Mouse (Mus musculus) lung, embryonic 14.5 days (tissue): Measurements from ENCODE around the gene Slc12a8. TPM values are rescaled to one million over a fixed set of nuclear protein-coding genes. Genes with fewer than 3 reads are reported as not detected.
A peak's percentile ranks its signal among the peaks of the same experiment; 100 is the strongest.

Experiments
- ATAC-seq: fragments of 200-750 bp; cut with Nextera tagmentation; 2 replicates; pipeline ENCODE4 v1.8.0; 2017; ENCODE audit warnings: mild to moderate bottlenecking, moderate TSS enrichment, moderate library complexity; ENCODE audit not compliant: insufficient read depth
- DNase-seq: peaks from one replicate; pipeline ENCODE4 v3.0.0-alpha.2; 2015
- H3K27ac ChIP-seq: fragments of 300-500 bp; sonication (generic); 2 replicates; pipeline ENCODE4 v1.5.1; 2014; ENCODE audit warnings: low read depth, mild to moderate bottlenecking, moderate library complexity
- H3K27me3 ChIP-seq: fragments of 300-500 bp; sonication (generic); 2 replicates; pipeline ENCODE4 v1.6.1; 2014; ENCODE audit warnings: low read length, control low read depth; ENCODE audit not compliant: insufficient read depth
- H3K36me3 ChIP-seq: fragments of 300-500 bp; sonication (generic); 2 replicates; pipeline ENCODE4 v1.6.1; 2014; ENCODE audit warnings: control low read depth; ENCODE audit not compliant: insufficient read depth
- H3K4me1 ChIP-seq: fragments of 300-500 bp; sonication (generic); 2 replicates; pipeline ENCODE4 v1.6.1; 2014; ENCODE audit warnings: antibody characterized with exemption, control low read depth; ENCODE audit not compliant: insufficient read depth
- H3K4me2 ChIP-seq: fragments of 300-500 bp; sonication (generic); 2 replicates; pipeline ENCODE4 v1.6.1; 2014; ENCODE audit warnings: mild to moderate bottlenecking
- H3K4me3 ChIP-seq: fragments of 300-500 bp; sonication (generic); 2 replicates; pipeline ENCODE4 v1.5.1; 2014; ENCODE audit warnings: low read depth, low read length
- H3K9ac ChIP-seq: fragments of 300-500 bp; sonication (generic); 2 replicates; pipeline ENCODE4 v1.6.1; 2014
- H3K9me3 ChIP-seq: fragments of 300-500 bp; sonication (generic); 2 replicates; pipeline ENCODE4 v1.6.1; 2016; ENCODE audit warnings: low read depth, low read length, control low read depth
- CTCF ChIP-seq: IDR thresholded peaks from 2 replicates; pipeline ENCODE4 v1.5.1; 2016; ENCODE audit warnings: antibody characterized with exemption, low read depth
- WGBS: fragments of 180-500 bp; shearing (Covaris S2); extraction: QIAGEN DNeasy Blood & Tissue Kit; methylation state at CpG from one replicate; pipeline ENCODE4 v1.1.7; 2014; 5-methylcytosine and 5-hydroxymethylcytosine counted together
- polyA plus RNA-seq: library from polyadenylated mRNA; unstranded; fragments of >200 nt; fragmentation: Nextera tagmentation; extraction: Ambion mirVana; gene quantifications from 2 replicates; pipeline ENCODE4 v1.2.1, GENCODE M21; 2014

Gene Slc12a8
- polyA plus RNA-seq, 1 experiment from 2014 or later = 1.1 TPM

- Histone ChIP-seq H3K9ac (no peak overlapping the region), H3K4me2 (no peak overlapping the region), H3K4me3 (no peak overlapping the region), H3K36me3 (no peaks in the 10 kb centered on the region), H3K9me3 (0 out of 2 replicates have a peak, but pooled peaks cover 3% of the 10 kb centered on the region), H3K27ac (no peak overlapping the region), H3K27me3 (no peaks in the 10 kb centered on the region), H3K4me1 (peaks cover 19% of the 10 kb centered on the region)
- TF ChIP-seq CTCF = no peak
- ATAC-seq (no peak), DNase-seq (no peak)
- 82% methylated on average over 5 of the region's 5 CpGs for whole genome bisulfite sequencing
Measured at GRCm38 (mm10) chr16:33677901-33678300, 160.8 kb downstream of the Slc12a8 start.

DNA sequence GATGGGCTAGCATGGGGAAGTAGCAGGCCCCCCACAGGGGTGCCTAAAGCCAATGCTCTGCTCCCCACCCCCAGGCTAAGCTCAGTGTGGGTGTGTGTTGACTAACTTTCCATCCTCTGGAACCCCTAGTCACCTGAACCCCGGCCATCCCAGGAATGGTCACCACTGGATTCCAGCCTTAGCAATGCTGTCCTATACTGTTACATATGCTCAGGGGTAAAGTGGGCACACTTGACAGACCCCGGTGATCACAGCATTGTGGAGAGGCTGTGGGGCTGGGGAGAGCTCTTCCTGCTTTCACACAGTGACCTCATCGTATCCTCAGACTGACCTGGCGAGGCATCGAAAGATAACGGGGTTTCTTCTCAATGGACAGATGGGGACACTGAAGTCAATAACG, 163.1 kb downstream of the Slc12a8 start:
- WGBS = 84% methylated on average over 7 of the region's 7 CpGs

DNA sequence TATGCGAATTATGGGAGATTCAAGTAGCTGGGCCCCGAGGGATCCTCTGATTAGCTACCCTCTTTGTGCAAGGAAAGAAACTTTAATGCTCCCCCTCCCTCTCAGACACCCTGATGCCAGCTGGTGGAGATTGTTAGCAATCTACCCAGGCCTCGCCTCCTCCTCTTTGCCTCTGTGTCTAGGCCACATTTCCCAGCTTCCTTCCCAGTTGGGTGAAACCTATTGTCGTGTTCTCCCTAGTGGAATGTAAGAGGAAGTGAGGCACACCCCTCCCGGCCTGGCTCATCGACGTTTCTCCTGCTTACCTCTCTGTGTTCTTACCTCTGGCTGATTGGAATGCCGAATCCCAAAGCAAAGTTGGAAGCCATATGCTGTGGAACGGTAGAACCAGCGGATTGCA, 163.7 kb downstream of the Slc12a8 start:
- no peak overlapping the region for H3K4me2 ChIP-seq
- ATAC-seq = no peak
- no peaks in the 10 kb centered on the region for H3K9me3 ChIP-seq
- peaks cover 16% of the 10 kb centered on the region for H3K4me1 ChIP-seq
- WGBS = 53% methylated on average over 10 of the region's 10 CpGs
- H3K4me3 ChIP-seq = no peak overlapping the region
- H3K27me3 ChIP-seq = no peaks in the 10 kb centered on the region
- TF ChIP-seq CTCF = no peak
- no peak overlapping the region for H3K27ac ChIP-seq
- no peak overlapping the region for H3K9ac ChIP-seq
- no peaks in the 10 kb centered on the region for H3K36me3 ChIP-seq
- DNase-seq = peak; percentile 42

More for the DNA sequence above, 163.1 kb downstream of the Slc12a8 start:
- Histone ChIP-seq H3K4me2 (no peak overlapping the region), H3K27ac (no peak overlapping the region), H3K36me3 (no peaks in the 10 kb centered on the region), H3K4me1 (peaks cover 19% of the 10 kb centered on the region), H3K9ac (no peak overlapping the region), H3K27me3 (no peaks in the 10 kb centered on the region), H3K4me3 (no peak overlapping the region), H3K9me3 (no peaks in the 10 kb centered on the region)
- no peak for TF ChIP-seq CTCF
- DNase-seq (no peak), ATAC-seq (no peak)

DNA sequence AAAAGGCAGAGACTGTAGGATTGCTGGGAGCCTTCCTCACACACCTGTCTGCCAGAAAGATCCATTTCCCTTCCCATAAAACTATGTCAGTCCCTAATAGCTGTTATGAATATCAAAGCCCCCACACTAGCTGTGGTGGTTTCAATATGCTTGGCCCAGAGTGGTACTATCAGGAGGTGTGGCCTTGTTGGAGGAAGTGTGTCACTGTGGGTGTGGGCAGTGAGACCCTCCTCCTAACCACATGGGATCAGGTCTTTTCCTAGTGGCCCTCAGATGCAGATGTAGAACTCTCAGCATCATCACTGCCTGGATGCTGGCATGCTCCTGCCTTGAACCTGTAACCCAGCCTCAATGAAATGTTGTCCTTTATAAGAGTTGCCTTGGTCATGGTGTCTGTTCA, 164.5 kb downstream of the Slc12a8 start:
- no peak for ATAC-seq
- no peaks in the 10 kb centered on the region for H3K27me3 ChIP-seq
- TF ChIP-seq CTCF = no peak

DNA sequence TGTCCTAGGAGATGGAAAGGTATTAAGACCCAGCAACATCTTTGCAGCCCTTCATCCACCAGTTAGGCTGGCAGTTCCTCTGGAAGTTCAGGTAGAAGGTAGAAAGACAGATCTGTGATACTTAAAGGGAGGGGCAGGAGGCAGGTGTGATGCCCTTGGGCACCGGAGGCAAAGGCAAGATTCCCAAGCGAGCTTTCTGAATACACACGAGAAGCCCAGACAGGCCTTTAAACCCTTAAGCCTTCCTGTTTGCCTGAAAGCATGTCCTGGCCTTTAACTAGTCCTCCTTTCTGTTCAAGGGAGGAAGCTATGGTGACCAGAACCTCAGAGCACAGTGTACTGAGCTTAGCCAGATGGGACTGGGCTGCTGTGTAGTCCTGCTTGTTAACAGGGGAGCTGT, 165.5 kb downstream of the Slc12a8 start:
- no peaks in the 10 kb centered on the region for H3K27me3 ChIP-seq
- no peak for DNase-seq
- no peak overlapping the region for H3K27ac ChIP-seq
- no peaks in the 10 kb centered on the region for H3K9me3 ChIP-seq
- H3K4me1 ChIP-seq = peaks cover 11% of the 10 kb centered on the region; the same call in 1 of the 2 replicates
- no peak overlapping the region for H3K4me2 ChIP-seq
- no peak overlapping the region for H3K4me3 ChIP-seq
- no peak overlapping the region for H3K9ac ChIP-seq
- H3K36me3 ChIP-seq = no peaks in the 10 kb centered on the region
- WGBS = 88% methylated on average over 3 of the region's 3 CpGs
- TF ChIP-seq CTCF = no peak
- no peak for ATAC-seq

More for the DNA sequence above, 164.5 kb downstream of the Slc12a8 start:
- Histone ChIP-seq H3K36me3 (no peaks in the 10 kb centered on the region), H3K27ac (no peak overlapping the region), H3K4me3 (no peak overlapping the region), H3K9ac (no peak overlapping the region), H3K9me3 (no peaks in the 10 kb centered on the region), H3K4me2 (no peak overlapping the region), H3K4me1 (peaks cover 12% of the 10 kb centered on the region; the same call in 1 of the 2 replicates)
- no peak for DNase-seq

DNA sequence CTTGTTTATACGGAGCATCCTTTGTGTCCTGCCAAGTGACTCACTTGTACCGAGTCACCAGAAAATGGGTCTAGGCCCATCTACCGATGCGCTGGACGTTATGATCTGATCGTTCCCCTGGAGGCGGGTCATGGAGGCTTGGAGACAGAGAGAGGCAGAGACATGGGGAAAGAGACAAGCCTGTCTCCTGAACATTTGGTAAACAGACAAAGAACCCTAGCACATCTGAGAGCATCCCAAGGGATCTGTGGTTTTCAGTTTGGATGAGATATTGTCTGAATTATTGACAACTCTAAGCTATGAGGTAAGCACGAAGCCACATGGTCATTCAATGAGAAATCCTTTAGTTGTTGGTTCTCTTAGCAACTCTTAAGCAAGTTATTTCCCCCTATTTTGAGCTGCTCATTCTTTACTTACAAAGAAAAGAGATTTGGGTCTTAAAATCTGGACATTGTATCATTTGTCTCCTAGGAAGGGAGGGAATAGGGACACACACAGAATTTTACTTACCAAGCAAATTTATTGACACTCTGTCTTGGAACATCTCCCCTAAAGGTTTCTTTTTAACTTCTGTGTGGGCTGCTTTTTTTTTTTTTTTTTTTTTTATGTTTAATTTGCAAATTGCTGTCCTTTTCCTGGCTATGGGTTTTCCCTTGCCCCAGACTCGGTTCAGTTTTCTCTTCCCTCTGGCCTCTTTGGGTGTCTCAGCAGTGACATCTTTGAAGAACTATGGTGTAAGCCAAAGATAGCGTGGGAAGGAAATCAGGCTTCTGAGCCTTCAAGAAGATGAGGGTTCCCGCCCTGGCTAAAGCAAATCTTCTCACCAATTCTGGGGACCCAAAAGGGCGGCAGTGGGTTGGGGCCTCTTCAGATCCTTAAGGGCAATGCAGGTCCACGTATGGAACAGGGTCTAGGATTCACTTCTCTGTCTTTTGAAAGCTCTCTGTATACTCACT, 166.4 kb downstream of the Slc12a8 start:
- 0 out of 2 replicates have a peak, but pooled peaks have one; percentile 4 for ATAC-seq
- Histone ChIP-seq H3K36me3 (no peaks in the 10 kb centered on the region), H3K27me3 (no peaks in the 10 kb centered on the region), H3K27ac (peak overlapping the region; percentile 86; the same call in 1 of the 2 replicates), H3K4me3 (peak overlapping the region; percentile 83), H3K9me3 (no peaks in the 10 kb centered on the region), H3K9ac (peak overlapping the region; percentile 79), H3K4me2 (peak overlapping the region; percentile 76), H3K4me1 (peaks cover 11% of the 10 kb centered on the region; the same call in 1 of the 2 replicates)
- 61% methylated on average over 13 of the region's 13 CpGs for WGBS
- no peak for TF ChIP-seq CTCF
- DNase-seq = peak; percentile 57

GRCm38 (mm10) chr16:33684162-33684702, 167.1 kb downstream of the Slc12a8 start, which contains the start of gene Heg1:
Gene Heg1 (plus strand): TSS chr16:33684370.
- DNase-seq = peak; percentile 88
- peak; percentile 84 for ATAC-seq
- H3K36me3 ChIP-seq = no peaks in the 10 kb centered on the region
- H3K4me1 ChIP-seq = peaks cover 11% of the 10 kb centered on the region; the same call in 1 of the 2 replicates
- 1% methylated on average over 43 of the region's 57 CpGs for whole genome bisulfite sequencing
- H3K9ac ChIP-seq = peak within 1 kb of the TSS; percentile 79
- no peaks in the 10 kb centered on the region for H3K27me3 ChIP-seq
- no peak for TF ChIP-seq CTCF
- H3K9me3 ChIP-seq = no peaks in the 10 kb centered on the region
- peak within 1 kb of the TSS; percentile 76 for H3K4me2 ChIP-seq
- H3K27ac ChIP-seq = peak within 1 kb of the TSS; percentile 86
- peak within 1 kb of the TSS; percentile 83 for H3K4me3 ChIP-seq
